Comparison of ENCODE assay signal across 27 mouse cellular contexts in the genomic region with DNA sequence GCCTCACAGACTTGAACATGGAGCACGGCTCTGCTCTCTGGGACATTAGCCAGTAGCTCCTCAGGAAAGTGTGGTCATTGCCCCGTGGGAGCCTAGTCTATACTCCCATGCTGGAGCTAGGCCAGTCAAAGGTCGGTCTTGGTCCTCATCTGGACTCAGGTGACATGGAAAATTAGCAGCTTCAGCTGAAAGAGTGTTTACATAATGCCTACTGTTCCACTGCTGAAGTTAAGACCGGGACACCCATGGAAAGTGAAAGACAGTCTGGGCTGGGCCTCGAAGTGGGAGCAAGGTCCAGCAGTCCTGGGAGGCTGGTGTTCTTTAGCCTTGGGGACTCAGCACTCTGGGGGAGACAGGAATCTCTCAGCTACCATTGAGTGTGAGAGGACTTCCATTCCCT. TPM values are rescaled to one million over a fixed set of nuclear protein-coding genes. Genes with fewer than 3 reads are reported as not detected.
DNase-seq lines count a peak whose midpoint lies in the region; ATAC-seq and TF ChIP-seq lines count a peak whose summit lies in the region.
"Had no signal": no experiment of that assay in that cellular context is flagged by ENCODE, and none has a peak within 500 bp of the region (broad histone marks: within the 10 kb centered on the region; RNA-seq: fewer than 3 reads in every experiment).

No protein-coding gene starts in this region.

- ATAC-seq in heart, embryonic 11.5 days (replicated peaks; ENCODE audit: insufficient number of reproducible peaks, low FRiP score, low TSS enrichment): no peak
- ATAC-seq in intestine, postnatal 0 days: peak; percentile 94
- peak; percentile 43; the same call in 1 of the 2 replicates for ATAC-seq in stomach, embryonic 15.5 days (ENCODE audit: insufficient read depth, low FRiP score, low read depth)
- no peak for ATAC-seq in hindbrain, embryonic 16.5 days
- ATAC-seq: forebrain, embryonic 16.5 days; lung, postnatal 0 days; midbrain, embryonic 13.5 days had no signal

- no peak overlapping the region for H3K27ac ChIP-seq in heart, embryonic 11.5 days (ENCODE audit: low read depth, low read length)
- peak overlapping the region; percentile 94 for H3K27ac ChIP-seq in intestine, postnatal 0 days (ENCODE audit: low read depth, low read length)
- no peak overlapping the region for H3K27ac ChIP-seq in stomach, embryonic 15.5 days
- no peak overlapping the region for H3K27ac ChIP-seq in hindbrain, embryonic 16.5 days (ENCODE audit: low read depth, low read length)
- H3K27ac ChIP-seq: embryonic facial prominence, embryonic 12.5 days; midbrain, embryonic 13.5 days; neural tube, embryonic 12.5 days had no signal

- no peak for TF ChIP-seq CTCF in intestine, postnatal 0 days (IDR thresholded peaks at IDR 0.05; ENCODE audit: low read depth)

- DNase-seq in heart, adult 11 months: peak; percentile 85
- DNase-seq in kidney, postnatal 14 days: peak; percentile 87
- DNase-seq in urinary bladder, postnatal 14 days (ENCODE audit: low spot score): no peak
- DNase-seq in adrenal gland, adult 8-10 months: no peak
- DNase-seq: adrenal gland, postnatal 14 days; cerebellum, adult 11 months; cerebellum, postnatal 10 days; gastrocnemius, postnatal 25 days; spleen, adult 18-20 months; thymus, adult 18-20 months had no signal

- WGBS in heart, embryonic 11.5 days (ENCODE audit: insufficient replicate concordance): 66% methylated on average over 5 of the region's 5 CpGs
- 34% methylated on average over 5 of the region's 5 CpGs for WGBS in intestine, postnatal 0 days
- 68% methylated on average over 5 of the region's 5 CpGs for WGBS in stomach, embryonic 15.5 days
- WGBS in hindbrain, embryonic 16.5 days: 76% methylated on average over 5 of the region's 5 CpGs

- peaks cover 6% of the 10 kb centered on the region; the same call in 1 of the 2 replicates for H3K27me3 ChIP-seq in heart, embryonic 11.5 days (ENCODE audit: control insufficient read depth, insufficient read depth, low read length)
- no peaks in the 10 kb centered on the region for H3K27me3 ChIP-seq in intestine, postnatal 0 days (replicated peaks; ENCODE audit: control insufficient read depth, insufficient read depth, low read length)
- no peaks in the 10 kb centered on the region for H3K27me3 ChIP-seq in stomach, embryonic 15.5 days (replicated peaks)
- H3K27me3 ChIP-seq in hindbrain, embryonic 16.5 days (replicated peaks; ENCODE audit: control insufficient read depth, insufficient read depth, low read length): no peaks in the 10 kb centered on the region
- H3K27me3 ChIP-seq: embryonic facial prominence, embryonic 12.5 days; midbrain, embryonic 13.5 days; neural tube, embryonic 12.5 days; Patski had no signal

- H3K4me3 ChIP-seq in heart, embryonic 11.5 days (ENCODE audit: low read depth, low read length): no peak overlapping the region
- no peak overlapping the region for H3K4me3 ChIP-seq in intestine, postnatal 0 days (ENCODE audit: low read depth, low read length)
- H3K4me3 ChIP-seq in stomach, embryonic 15.5 days (replicated peaks): no peak overlapping the region
- H3K4me3 ChIP-seq in hindbrain, embryonic 16.5 days (ENCODE audit: low read length): no peak overlapping the region
- H3K4me3 ChIP-seq: embryonic facial prominence, embryonic 12.5 days; midbrain, embryonic 13.5 days; neural tube, embryonic 12.5 days had no signal

- no peaks in the 10 kb centered on the region for H3K9me3 ChIP-seq in heart, embryonic 11.5 days (replicated peaks; ENCODE audit: control insufficient read depth, low read length)
- no peaks in the 10 kb centered on the region for H3K9me3 ChIP-seq in intestine, postnatal 0 days (ENCODE audit: control insufficient read depth)
- H3K9me3 ChIP-seq in stomach, embryonic 15.5 days: no peaks in the 10 kb centered on the region
- H3K9me3 ChIP-seq in hindbrain, embryonic 16.5 days (ENCODE audit: control insufficient read depth, low read length): no peaks in the 10 kb centered on the region
- H3K9me3 ChIP-seq: embryonic facial prominence, embryonic 12.5 days; midbrain, embryonic 13.5 days; neural tube, embryonic 12.5 days had no signal

- no peaks in the 10 kb centered on the region for H3K36me3 ChIP-seq in heart, embryonic 11.5 days (ENCODE audit: control insufficient read depth, insufficient read depth, low read length)
- H3K36me3 ChIP-seq in intestine, postnatal 0 days (ENCODE audit: control insufficient read depth, insufficient read depth): no peaks in the 10 kb centered on the region
- H3K36me3 ChIP-seq in stomach, embryonic 15.5 days: no peaks in the 10 kb centered on the region
- no peaks in the 10 kb centered on the region for H3K36me3 ChIP-seq in hindbrain, embryonic 16.5 days (ENCODE audit: control insufficient read depth, insufficient read depth, low read length)
- H3K36me3 ChIP-seq: embryonic facial prominence, embryonic 12.5 days; midbrain, embryonic 13.5 days; neural tube, embryonic 12.5 days had no signal

- no peak overlapping the region for H3K9ac ChIP-seq in heart, embryonic 11.5 days (ENCODE audit: low read depth, low read length)
- no peak overlapping the region for H3K9ac ChIP-seq in intestine, postnatal 0 days (ENCODE audit: low read depth, low read length)
- H3K9ac ChIP-seq in stomach, embryonic 15.5 days: no peak overlapping the region
- no peak overlapping the region for H3K9ac ChIP-seq in hindbrain, embryonic 16.5 days (ENCODE audit: low read depth, low read length)
- H3K9ac ChIP-seq: embryonic facial prominence, embryonic 12.5 days; midbrain, embryonic 13.5 days; neural tube, embryonic 12.5 days had no signal

- no peaks in the 10 kb centered on the region for H3K4me1 ChIP-seq in heart, embryonic 11.5 days (ENCODE audit: control insufficient read depth, insufficient read depth, low read length)
- peaks cover 20% of the 10 kb centered on the region for H3K4me1 ChIP-seq in intestine, postnatal 0 days (replicated peaks; ENCODE audit: control insufficient read depth, insufficient read depth, low read length)
- peaks cover 3% of the 10 kb centered on the region; the same call in 1 of the 2 replicates for H3K4me1 ChIP-seq in stomach, embryonic 15.5 days
- no peaks in the 10 kb centered on the region for H3K4me1 ChIP-seq in hindbrain, embryonic 16.5 days (ENCODE audit: control insufficient read depth, insufficient read depth, low read depth, low read length)
- H3K4me1 ChIP-seq: embryonic facial prominence, embryonic 12.5 days; midbrain, embryonic 13.5 days; neural tube, embryonic 12.5 days had no signal

- H3K4me2 ChIP-seq in heart, embryonic 11.5 days: no peak overlapping the region
- no peak overlapping the region for H3K4me2 ChIP-seq in intestine, postnatal 0 days (replicated peaks; ENCODE audit: low read depth)
- no peak overlapping the region for H3K4me2 ChIP-seq in stomach, embryonic 15.5 days
- no peak overlapping the region for H3K4me2 ChIP-seq in hindbrain, embryonic 16.5 days (ENCODE audit: low read length)
- H3K4me2 ChIP-seq: embryonic facial prominence, embryonic 12.5 days; midbrain, embryonic 13.5 days; neural tube, embryonic 12.5 days had no signal

RNA-seq across cellular contexts. Expression of a gene that starts 5.2 kb away (rescaled TPM):
- not detected in 2 replicates for polyA plus RNA-seq in heart, embryonic 11.5 days (2014; fragmentation: Nextera tagmentation; extraction: Ambion mirVana)
- polyA plus RNA-seq in intestine, postnatal 0 days (2015; fragmentation: Nextera tagmentation; extraction: Ambion mirVana): 159 and 166 TPM in 2 replicates
- polyA plus RNA-seq in stomach, embryonic 15.5 days (2015; fragmentation: Nextera tagmentation; extraction: Ambion mirVana): 0.92 and 1.3 TPM in 2 replicates
- not detected in 2 replicates for polyA plus RNA-seq in hindbrain, embryonic 16.5 days (2015; fragmentation: Nextera tagmentation; extraction: Ambion mirVana)
- not detected for total RNA-seq in adrenal gland, adult 8-10 months (2022)
- total RNA-seq: adrenal gland, postnatal 14 days; gastrocnemius, postnatal 25 days; layer of hippocampus, adult 8-10 months; left cerebral cortex, postnatal 25 days; megakaryocyte, adult 5-6 weeks had no signal
- polyA plus RNA-seq: brain, embryonic 14.5 days; embryonic facial prominence, embryonic 12.5 days; forebrain, embryonic 16.5 days; hindbrain, embryonic 11.5 days; limb, embryonic 14.5 days; midbrain, embryonic 13.5 days; neural tube, embryonic 12.5 days had no signal

RNA-seq across cellular contexts. Expression of a gene that starts 18.9 kb away (rescaled TPM):
- polyA plus RNA-seq in heart, embryonic 11.5 days (2014; fragmentation: Nextera tagmentation; extraction: Ambion mirVana): 0.31 TPM in 1 of 2 replicates, not detected in the other
- polyA plus RNA-seq in intestine, postnatal 0 days (2015; fragmentation: Nextera tagmentation; extraction: Ambion mirVana): 2.2 and 2.3 TPM in 2 replicates
- 2.6 and 3.3 TPM in 2 replicates for polyA plus RNA-seq in stomach, embryonic 15.5 days (2015; fragmentation: Nextera tagmentation; extraction: Ambion mirVana)
- 0.29 TPM in 1 of 2 replicates, not detected in the other for polyA plus RNA-seq in hindbrain, embryonic 16.5 days (2015; fragmentation: Nextera tagmentation; extraction: Ambion mirVana)
- total RNA-seq in adrenal gland, adult 8-10 months (2022): 1 to 10 TPM in 1 of 4 experiments, under 1 TPM in 3; 0.56 to 1.0 (median 0.74) TPM
- total RNA-seq: gastrocnemius, postnatal 25 days; layer of hippocampus, adult 8-10 months had no signal
- polyA plus RNA-seq: forebrain, embryonic 16.5 days; heart, postnatal 0 days; hindbrain, embryonic 11.5 days; Patski had no signal

RNA-seq across cellular contexts. Expression of a gene that starts 22.9 kb away (rescaled TPM):
- polyA plus RNA-seq in heart, embryonic 11.5 days (2014; fragmentation: Nextera tagmentation; extraction: Ambion mirVana): not detected in 2 replicates
- 10.0 and 10.2 TPM in 2 replicates for polyA plus RNA-seq in intestine, postnatal 0 days (2015; fragmentation: Nextera tagmentation; extraction: Ambion mirVana)
- polyA plus RNA-seq in stomach, embryonic 15.5 days (2015; fragmentation: Nextera tagmentation; extraction: Ambion mirVana): 0.57 and 0.93 TPM in 2 replicates
- polyA plus RNA-seq in hindbrain, embryonic 16.5 days (2015; fragmentation: Nextera tagmentation; extraction: Ambion mirVana): not detected in 2 replicates
- under 1 TPM in 2 of 4 experiments, not detected in 2; 0.21 to 0.46 TPM for total RNA-seq in adrenal gland, adult 8-10 months (2022)
- total RNA-seq: adrenal gland, postnatal 14 days; gastrocnemius, postnatal 25 days; layer of hippocampus, adult 8-10 months; left cerebral cortex, postnatal 25 days had no signal
- polyA plus RNA-seq: brain, embryonic 14.5 days; embryonic facial prominence, embryonic 12.5 days; forebrain, embryonic 16.5 days; hindbrain, embryonic 11.5 days; midbrain, embryonic 13.5 days; neural tube, embryonic 12.5 days had no signal

Comparison
In these comparisons a context has a peak if more than half of its experiments do, and no peak if none do; other contexts are left out.
1. DNase-seq: peak in heart, adult 11 months (single experiment) and kidney, postnatal 14 days (single experiment); none in urinary bladder, postnatal 14 days (single experiment) and adrenal gland, adult 8-10 months (single experiment).
2. ATAC-seq: peak in intestine, postnatal 0 days (single experiment) and stomach, embryonic 15.5 days (single experiment); none in heart, embryonic 11.5 days (single experiment) and hindbrain, embryonic 16.5 days (single experiment).
3. RNA of a gene that starts 5.2 kb away (polyA plus RNA-seq): 159 to 166 TPM in intestine, postnatal 0 days; 0.92 to 1.3 TPM in stomach, embryonic 15.5 days, not detected in heart, embryonic 11.5 days and not detected in hindbrain, embryonic 16.5 days; every median in the first group is over 10 times any median in the second.